Mouse (Mus musculus) left cerebral cortex, postnatal 4 days (tissue): ENCODE results near the gene Olfr1359. TPM values are rescaled to one million over a fixed set of nuclear protein-coding genes. Genes with fewer than 3 reads are reported as not detected.
A peak's percentile ranks its signal among the peaks of the same experiment; 100 is the strongest.
"Not testable (repeated sequence)": the region's sequence is repeated elsewhere in the genome, so short reads cannot be mapped to it uniquely, and the experiment has no call there.

Experiments used
- DNase-seq: peaks from one replicate; pipeline ENCODE4 v3.0.0-alpha.2; 2022
- intact Hi-C: fragments of 180-260 bp; cut with DNase I; formaldehyde crosslinking; loops from one replicate; pipeline ENCODE4 v1.15.1; 2025
- total RNA-seq, 2 experiments: library from RNA; stranded (reverse); gene quantifications; 2 replicates each; pipeline ENCODE4 v1.2.3; 2021

Gene Olfr1359
- total RNA-seq, result not detected

- no peak for DNase-seq
- intact Hi-C loops, result no loop called here
Measured at GRCm38 (mm10) chr13:21697811-21698210, at the start of gene Olfr1359. Gene Olfr1359 (plus strand): TSS chr13:21698111.

DNA sequence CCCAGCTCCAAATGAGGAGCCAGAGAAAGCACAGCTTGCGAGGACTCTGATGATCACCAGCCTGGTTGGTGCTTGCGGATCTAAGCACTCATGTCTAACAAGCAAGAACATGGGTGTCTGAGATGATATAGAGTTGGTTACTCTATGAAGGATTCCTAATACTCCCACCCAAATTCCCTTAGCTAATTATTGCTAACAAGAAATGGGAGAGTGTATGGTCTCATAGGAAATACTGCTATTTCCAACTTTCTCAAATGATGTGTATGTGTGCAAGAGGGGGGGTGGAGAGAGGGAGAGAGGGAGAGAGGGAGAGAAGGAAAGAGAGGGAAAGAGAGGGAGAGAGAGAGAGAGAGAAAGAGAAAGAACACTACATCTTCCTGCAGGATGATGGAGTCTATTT, 34.6 kb upstream of the Olfr1359 start, which contains the start of gene Olfr1361:
TSS of gene Olfr1361 (minus strand) at position 101 of the 400 bp plus-strand sequence.
- no peak for DNase-seq
- intact Hi-C loops, result no loop called here

DNA sequence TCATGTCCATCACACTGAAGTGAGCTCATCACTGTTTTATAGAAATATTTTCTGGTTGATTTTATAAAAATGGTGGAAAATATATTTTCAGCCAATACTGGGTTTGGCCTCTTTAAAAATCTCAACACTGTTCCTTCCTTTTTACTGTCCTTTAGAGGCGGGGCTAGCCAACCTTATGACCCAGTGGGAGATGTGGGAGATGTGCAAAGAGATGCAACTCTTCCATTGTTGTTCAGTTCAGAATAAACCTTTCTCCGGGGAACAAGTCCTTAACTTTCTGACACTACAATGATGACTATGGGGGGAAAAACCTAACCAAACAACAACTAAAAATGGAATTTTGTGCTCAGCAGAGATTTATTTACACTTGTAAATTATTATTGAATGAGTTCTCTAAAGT, 20.6 kb upstream of the Olfr1359 start, which contains the start of gene Olfr1360:
TSS of gene Olfr1360 (minus strand) at position 101 of the 400 bp plus-strand sequence.
- DNase-seq, result no peak
- intact Hi-C loops, result no loop called here

DNA sequence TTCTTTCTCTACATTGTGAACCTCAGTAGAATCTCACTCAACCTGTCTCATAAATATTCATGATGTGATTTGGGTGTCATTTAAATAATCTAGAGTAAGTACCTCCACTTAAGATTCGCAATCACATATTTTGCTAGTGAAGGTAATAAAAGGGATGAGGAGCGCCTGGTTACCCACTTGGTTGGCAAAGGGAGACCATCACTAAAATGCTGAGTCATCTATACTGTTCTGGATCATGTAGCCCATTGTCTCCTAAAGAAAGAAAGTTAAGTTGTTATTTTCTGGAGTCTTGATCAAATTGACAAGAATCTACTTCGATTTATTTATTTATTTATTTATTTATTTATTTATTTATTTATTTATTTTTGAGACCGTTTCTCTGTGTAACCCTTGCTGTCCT, 8.8 kb downstream of the Olfr1359 start:
- intact Hi-C loops, result no loop called here

DNA sequence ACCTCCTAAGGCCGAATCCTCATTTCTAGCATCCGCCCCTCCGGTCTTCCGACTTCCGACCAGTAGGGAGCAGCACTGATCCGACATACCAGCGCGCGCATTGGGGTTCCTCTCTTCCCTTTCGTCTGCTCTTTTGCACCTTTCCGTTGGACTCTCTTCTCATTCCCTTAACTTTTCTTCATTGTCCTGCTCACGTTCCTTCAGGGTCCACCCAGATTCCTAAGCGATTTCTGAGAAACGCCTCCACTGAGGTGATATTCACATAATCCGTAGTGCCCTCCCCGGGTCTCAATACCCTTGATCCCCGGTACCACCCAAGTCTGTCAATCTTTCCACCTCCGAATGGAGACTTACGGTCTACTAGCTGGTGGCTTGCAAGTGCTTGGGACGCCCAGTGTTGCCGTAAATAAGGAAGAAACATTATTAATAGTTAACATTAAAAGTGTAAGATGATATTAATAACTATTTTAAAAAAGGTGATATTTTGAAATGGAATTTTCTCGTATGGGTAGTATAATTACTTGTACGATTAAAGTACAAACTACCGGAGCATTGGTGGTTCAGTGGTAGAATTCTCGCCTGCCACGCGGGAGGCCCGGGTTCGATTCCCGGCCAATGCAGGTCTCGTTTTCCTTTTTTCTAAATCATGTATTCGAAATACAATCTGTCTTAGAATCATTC, 12.3 kb downstream of the Olfr1359 start:
- intact Hi-C loops, result loop anchor here (5.0 kb wide), 1 partner anchor 1702 kb away; no protein-coding TSS in a partner anchor
- DNase-seq, result peak; percentile 90

More for the DNA sequence above, 8.8 kb downstream of the Olfr1359 start:
- no peak for DNase-seq

DNA sequence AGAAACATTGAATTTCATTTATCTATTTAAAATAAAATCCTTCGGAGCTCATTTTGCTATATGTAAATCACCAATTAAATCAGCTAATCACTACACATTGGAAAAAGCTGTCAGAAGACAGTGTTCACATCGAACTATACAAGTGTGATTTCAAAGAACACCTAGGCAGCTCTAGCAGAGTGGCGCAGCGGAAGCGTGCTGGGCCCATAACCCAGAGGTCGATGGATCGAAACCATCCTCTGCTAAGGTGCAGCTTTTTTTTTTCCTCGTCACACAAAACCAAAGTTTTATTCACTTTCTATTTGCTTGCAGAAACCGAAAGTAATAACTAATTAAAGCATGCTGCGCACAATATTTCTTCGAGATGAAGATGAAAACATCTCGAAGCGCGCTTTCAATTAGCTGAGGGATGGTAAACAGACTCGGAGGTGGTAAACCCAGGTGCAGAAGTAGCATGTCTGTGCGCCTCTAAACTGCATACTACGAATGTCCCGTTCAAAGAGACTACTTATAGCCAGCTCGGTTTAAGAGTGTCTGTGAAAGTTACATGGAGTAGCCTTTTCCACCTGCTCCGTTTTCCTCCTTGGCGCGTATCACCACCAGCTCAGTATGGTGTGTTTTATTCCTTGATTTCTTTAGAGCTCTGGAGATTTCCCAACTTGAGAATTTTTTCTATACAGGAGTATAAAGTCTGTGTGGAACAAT, 13.1 kb downstream of the Olfr1359 start:
- intact Hi-C loops, result loop anchor here (5.0 kb wide), 1 partner anchor 1701 kb away; no protein-coding TSS in a partner anchor

GRCm38 (mm10) chr13:21711698-21712097, 13.8 kb downstream of the Olfr1359 start:
- no peak for DNase-seq
- intact Hi-C loops, result loop anchor here (5.0 kb wide), 1 partner anchor 1701 kb away; no protein-coding TSS in a partner anchor

More for the DNA sequence above, 13.1 kb downstream of the Olfr1359 start:
- DNase-seq, result peak; percentile 69

DNA sequence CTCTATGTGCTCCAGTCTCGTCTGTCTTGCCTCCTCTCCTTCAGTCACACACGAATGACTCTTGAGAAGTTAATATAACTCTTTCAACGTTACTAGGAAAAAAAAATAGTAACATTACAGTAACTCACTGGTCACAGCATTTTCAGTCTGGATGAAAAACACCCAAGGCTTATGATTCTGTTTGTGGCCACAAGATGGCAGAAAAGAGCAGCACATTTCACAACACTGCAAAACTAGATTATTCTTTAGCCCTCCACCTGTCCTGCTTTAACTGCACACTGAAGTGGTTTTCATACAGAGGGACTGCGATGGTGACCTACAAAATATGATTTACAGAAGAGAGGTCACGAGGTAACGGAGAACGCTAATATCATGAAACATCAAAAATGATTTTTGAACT, 16.8 kb downstream of the Olfr1359 start:
- DNase-seq, result peak; percentile 49
- intact Hi-C loops, result loop anchor here (5.0 kb wide), 1 partner anchor 1698 kb away; no protein-coding TSS in a partner anchor

- peak; percentile 14 for DNase-seq
- intact Hi-C loops, result no loop called here
Measured at GRCm38 (mm10) chr13:21715131-21715863, 17.4 kb downstream of the Olfr1359 start.

DNA sequence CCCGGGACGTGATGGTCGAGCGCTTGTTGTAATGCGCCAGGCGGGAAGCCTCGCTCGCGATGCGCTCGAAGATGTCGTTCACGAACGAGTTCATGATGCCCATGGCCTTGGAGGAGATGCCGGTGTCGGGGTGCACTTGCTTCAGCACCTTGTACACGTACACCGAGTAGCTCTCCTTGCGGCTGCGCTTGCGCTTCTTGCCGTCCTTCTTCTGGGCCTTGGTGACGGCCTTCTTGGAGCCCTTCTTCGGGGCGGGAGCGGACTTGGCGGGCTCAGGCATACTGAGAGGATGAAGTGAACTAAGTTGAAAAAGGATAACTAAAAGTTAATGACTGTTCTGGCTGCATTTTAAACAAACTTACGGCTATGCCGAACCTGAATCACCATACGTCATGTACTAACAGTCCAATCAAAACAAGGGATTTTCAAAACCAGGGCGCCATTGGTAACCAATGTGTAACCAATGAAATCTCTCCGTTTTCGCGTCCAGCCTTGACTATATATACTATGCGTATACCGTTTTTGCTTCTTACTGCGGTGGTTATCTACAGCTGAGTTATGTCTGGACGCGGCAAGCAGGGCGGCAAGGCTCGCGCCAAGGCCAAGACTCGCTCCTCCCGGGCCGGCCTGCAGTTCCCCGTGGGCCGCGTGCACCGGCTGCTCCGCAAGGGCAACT, 18.1 kb downstream of the Olfr1359 start, which contains the start of the genes Hist1h2bl and Hist1h2ai:
TSS of gene Hist1h2bl (minus strand) at position 280 of the 676 bp plus-strand sequence.
TSS of gene Hist1h2ai (plus strand) at position 559 of the 676 bp plus-strand sequence.
- intact Hi-C loops, result not testable (repeated sequence)
- DNase-seq, result peak; percentile 74

GRCm38 (mm10) chr13:21716540-21717391, 18.9 kb downstream of the Olfr1359 start:
- DNase-seq, intact Hi-C loops: not testable (repeated sequence)

- intact Hi-C loops, result not testable (repeated sequence)
- DNase-seq, result peak; percentile 83
Measured at GRCm38 (mm10) chr13:21717397-21718357, 19.8 kb downstream of the Olfr1359 start, which contains the start of gene Hist1h3h. Gene Hist1h3h (plus strand): TSS chr13:21717659.

- DNase-seq, result no peak
- intact Hi-C loops, result no loop called here
Measured at GRCm38 (mm10) chr13:21718381-21719080, 20.6 kb downstream of the Olfr1359 start.

- intact Hi-C loops, DNase-seq: not testable (repeated sequence)
Measured at GRCm38 (mm10) chr13:21721107-21721756, 23.3 kb downstream of the Olfr1359 start.

DNA sequence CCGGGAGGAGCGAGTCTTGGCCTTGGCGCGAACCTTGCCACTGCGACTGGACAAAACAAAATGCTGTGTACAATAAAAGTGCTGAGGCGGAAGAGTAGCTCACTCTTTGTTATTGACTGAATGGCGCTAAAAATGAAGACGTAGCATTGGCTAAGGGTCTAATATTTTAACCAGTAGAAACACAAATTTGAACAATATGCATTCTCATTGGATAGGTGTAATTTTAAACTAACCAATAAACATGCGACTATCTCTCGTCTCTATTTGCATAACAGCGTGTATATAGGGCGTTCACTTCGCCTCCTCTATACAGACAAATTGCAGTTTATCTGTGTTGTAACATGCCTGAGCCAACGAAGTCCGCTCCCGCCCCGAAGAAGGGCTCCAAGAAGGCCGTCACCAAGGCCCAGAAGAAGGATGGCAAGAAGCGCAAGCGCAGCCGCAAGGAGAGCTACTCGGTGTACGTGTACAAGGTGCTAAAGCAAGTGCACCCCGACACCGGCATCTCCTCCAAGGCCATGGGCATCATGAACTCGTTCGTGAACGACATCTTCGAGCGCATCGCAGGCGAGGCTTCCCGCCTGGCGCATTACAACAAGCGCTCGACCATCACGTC, 24.0 kb downstream of the Olfr1359 start, which contains the start of gene Hist1h2bm:
TSS of gene Hist1h2bm (plus strand) at position 288 of the 616 bp plus-strand sequence.
- DNase-seq, result peak; percentile 60
- intact Hi-C loops, result not testable (repeated sequence)

DNA sequence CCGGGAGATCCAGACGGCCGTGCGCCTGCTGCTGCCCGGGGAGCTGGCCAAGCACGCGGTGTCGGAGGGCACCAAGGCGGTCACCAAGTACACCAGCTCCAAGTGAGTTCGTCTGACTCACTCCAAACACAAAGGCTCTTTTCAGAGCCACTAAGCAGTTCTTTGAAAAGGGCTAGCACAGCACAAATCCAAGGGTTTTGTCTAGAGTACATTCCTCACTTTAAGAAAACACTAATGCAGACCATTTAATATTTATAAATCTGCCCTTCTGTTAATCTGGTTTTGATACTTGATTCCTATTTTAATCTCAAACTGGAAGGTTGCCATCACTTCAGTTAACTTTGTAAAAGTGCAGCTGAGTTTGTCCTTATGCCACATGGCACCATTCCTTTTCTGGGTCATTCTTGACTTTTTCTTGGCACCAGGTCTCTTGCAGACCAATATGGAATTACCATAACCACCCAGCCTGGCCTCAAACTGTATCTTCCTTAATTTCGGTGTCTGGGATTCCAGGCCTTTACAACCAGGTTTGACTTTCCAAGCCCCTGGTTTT, 24.5 kb downstream of the Olfr1359 start:
- peak; percentile 26 for DNase-seq
- intact Hi-C loops, result no loop called here
